Mouse (Mus musculus): ENCODE measurements around the gene Nudt14.

Gene Nudt14

GRCm38 (mm10) chr12:112941776-112942713 is at the start of gene Nudt14:
Gene Nudt14 (minus strand): TSS chr12:112942124.
- DNase-seq, result peak; percentile 79 to 84

GRCm38 (mm10) chr12:112991444-112991843 is 49.5 kb upstream of the Nudt14 start:
- no peak for DNase-seq

- no peak for DNase-seq
Measured at GRCm38 (mm10) chr12:112990706-112991405, 48.9 kb upstream of the Nudt14 start.

- DNase-seq, result peak; percentile 78 to 81
Measured at GRCm38 (mm10) chr12:112987877-112988276, 46.0 kb upstream of the Nudt14 start.

GRCm38 (mm10) chr12:112985346-112985745 is 43.4 kb upstream of the Nudt14 start:
- peak; percentile 44 to 49 for DNase-seq

- no peak for DNase-seq
Measured at GRCm38 (mm10) chr12:112982031-112982430, 40.1 kb upstream of the Nudt14 start.

- no peak for DNase-seq
Measured at GRCm38 (mm10) chr12:112977156-112977555, 35.2 kb upstream of the Nudt14 start.

GRCm38 (mm10) chr12:112976371-112977073 is 34.6 kb upstream of the Nudt14 start, which contains the start of gene Btbd6:
Gene Btbd6 (plus strand): TSS chr12:112976482.
- peak; percentile 90 to 92 for DNase-seq

- DNase-seq, result no peak
Measured at GRCm38 (mm10) chr12:112974736-112975135, 32.8 kb upstream of the Nudt14 start.

- no peak for DNase-seq
Measured at GRCm38 (mm10) chr12:112969616-112970015, 27.7 kb upstream of the Nudt14 start.

GRCm38 (mm10) chr12:112968943-112969342 is 27.0 kb upstream of the Nudt14 start:
- DNase-seq, result no peak

- no peak for DNase-seq
Measured at GRCm38 (mm10) chr12:112965783-112966182, 23.9 kb upstream of the Nudt14 start.

GRCm38 (mm10) chr12:112961872-112962271 is 19.9 kb upstream of the Nudt14 start:
- DNase-seq, result no peak

GRCm38 (mm10) chr12:112961428-112961827 is 19.5 kb upstream of the Nudt14 start:
- no peak for DNase-seq

- DNase-seq, result no peak
Measured at GRCm38 (mm10) chr12:112959421-112959820, 17.5 kb upstream of the Nudt14 start.

GRCm38 (mm10) chr12:112958303-112958702 is 16.4 kb upstream of the Nudt14 start:
- peak; percentile 39 to 43 for DNase-seq

- peak; percentile 80 to 83 for DNase-seq
Measured at GRCm38 (mm10) chr12:112955800-112956199, 13.9 kb upstream of the Nudt14 start.

- no peak for DNase-seq
Measured at GRCm38 (mm10) chr12:112952926-112953565, 11.1 kb upstream of the Nudt14 start.

GRCm38 (mm10) chr12:112952433-112952832 is 10.5 kb upstream of the Nudt14 start:
- DNase-seq, result no peak

- DNase-seq, result no peak
Measured at GRCm38 (mm10) chr12:112951150-112951842, 9.4 kb upstream of the Nudt14 start.

- no peak for DNase-seq
Measured at GRCm38 (mm10) chr12:112950761-112951129, 8.8 kb upstream of the Nudt14 start.

Measured in B cell, adult 2 months (primary cell).